Mouse (Mus musculus): Measurements from ENCODE around the gene Crygc.

Crygc gene

DNA sequence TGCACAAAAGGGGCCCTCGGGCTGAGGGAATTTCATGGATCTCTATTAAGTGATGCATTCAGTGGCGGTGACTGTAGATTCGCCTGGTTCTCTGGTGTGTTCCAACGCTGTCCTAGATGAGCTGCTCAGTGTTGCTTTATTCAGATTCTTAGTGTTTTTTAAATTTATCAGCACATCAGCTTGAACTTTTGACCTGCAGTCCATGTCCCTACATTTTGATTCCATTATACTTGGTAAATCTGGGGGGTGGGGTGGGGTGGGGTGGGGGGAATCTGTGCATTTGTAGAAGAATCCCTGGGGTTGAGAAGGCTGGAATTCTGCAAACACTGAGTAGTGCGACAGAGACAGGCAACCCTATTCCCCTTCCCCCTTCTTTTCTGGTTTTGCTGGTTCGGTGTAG, at the start of gene Crygc:
TSS of gene Crygc (minus strand) at position 101 of the 400 bp plus-strand sequence.
- DNase-seq = no peak

DNA sequence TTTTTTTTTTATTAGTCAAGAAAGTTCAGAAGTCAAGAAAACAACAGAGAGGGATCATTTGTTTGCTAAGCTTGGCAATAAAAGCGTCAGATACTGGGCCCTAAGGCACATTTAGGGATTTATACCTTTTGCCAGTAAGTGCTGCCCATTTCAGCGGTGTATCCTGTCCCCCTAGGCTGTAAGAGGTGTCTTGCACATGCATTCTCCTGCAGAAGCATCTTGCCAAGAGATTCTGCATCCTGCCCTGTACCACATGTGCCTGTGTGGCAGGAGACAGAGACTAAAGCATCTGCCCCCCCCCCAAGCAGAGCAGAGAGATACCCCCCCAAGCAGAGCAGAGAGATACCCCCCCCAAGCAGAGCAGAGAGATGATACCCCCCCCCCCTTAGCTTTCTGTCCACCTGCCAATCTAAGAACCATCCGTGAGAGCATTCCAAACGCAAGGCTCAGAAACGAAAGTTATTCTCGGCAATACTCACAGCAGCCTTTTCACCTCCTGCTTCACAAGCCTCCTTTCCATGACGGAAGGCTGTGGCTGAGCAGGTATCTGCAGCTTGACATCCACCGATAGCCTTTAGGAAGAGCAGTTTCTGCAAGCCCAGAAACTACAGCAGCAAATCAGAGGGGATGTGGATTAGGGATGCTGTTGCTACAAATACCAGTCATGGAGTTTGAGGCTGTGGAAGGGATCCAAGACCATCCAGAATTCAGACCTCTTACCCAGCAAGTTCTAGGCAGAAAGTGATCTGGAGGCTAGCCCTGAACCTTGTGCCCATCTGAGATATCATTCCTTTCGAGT, 49.3 kb upstream of the Crygc start, which contains the start of gene D630023F18Rik:
TSS of gene D630023F18Rik (minus strand) at position 641 of the 799 bp plus-strand sequence.
- DNase-seq = no peak

DNA sequence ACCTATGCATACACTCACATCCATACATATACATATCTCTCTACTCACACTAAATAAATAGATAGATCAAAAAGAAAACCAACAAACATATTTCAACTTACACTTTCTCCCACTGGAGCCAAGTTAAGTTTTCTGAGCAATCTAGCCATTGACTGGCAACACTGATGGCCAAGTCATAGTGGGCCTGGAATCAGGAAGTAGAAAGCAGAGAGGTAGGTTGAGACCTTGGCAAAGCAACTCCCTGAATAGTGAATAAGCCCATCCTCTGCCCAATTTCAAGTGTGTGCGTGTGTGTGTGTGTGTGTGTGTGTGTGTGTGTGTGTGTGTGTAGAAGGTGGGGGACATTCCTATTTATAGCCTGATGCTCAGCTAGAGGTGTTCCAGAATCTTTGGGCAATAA, 45.9 kb upstream of the Crygc start, which contains the start of gene Gm28845:
TSS of gene Gm28845 (minus strand) at position 121 of the 400 bp plus-strand sequence.
- no peak for DNase-seq

DNA sequence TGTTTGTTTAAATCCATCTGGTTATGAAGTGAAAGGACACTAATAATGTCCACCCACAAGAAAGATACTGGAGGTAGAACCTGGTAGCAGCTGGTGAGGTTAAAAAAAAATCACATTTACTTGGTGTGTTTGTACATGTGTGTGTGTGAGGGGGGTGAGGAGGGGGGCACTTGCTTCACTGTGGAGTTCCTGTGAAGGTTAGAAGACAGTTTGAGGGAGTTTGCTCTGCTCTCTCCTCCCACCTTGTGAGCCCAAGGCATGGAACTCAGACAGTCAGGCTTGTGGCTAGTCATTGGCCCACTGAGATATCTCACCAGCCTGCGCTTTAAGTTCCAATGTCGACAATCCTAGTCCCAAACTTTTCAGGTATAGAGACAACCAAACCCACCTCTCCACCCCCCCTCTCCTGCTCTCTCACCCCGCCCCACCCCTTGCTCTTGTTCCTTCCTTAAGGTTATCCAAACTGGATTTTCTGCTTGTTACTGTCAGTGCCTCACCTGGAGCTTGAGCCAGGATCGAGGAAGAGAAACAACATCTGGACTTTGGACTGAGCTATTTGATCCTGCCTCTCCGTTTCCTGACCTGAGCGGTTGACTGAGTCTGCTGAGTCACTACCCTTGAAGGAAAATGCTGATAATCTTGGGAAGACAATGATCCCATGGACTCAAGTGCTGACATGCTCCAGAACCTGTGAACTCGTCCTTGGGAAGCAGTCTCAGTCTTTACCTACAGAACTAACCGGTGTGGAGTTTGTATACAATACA, 44.8 kb upstream of the Crygc start:
- peak; percentile 86 for DNase-seq

DNA sequence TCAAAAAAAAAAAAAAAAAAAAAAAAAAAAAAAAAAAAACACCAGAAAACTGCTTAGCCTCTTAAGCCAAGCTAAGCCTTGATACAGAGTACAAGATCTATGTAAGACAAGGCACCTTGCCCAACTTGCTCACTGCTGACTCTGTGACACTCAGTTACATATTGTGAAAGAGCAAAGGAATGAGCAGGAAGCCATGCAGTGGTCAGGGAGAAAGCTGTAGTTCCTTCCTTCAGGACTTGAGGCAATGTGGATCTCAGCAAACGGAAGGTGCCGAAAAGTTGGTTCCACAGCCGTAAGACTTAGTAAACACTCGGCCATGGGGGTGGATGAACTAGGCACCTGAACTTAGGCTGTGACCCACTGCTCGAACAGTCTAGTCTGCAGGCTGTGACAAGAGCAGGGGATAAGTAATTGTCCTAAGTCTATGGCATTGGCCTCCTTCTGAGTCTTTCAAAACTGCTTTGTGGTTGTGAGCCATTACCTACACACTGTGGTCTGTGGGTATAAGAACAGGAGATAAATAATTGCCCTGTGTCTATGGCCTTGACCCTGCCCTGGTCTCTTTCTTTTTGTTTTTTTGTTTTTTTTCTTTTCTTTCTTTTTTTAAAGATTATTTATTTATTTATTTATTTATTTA, 40.2 kb upstream of the Crygc start:
- DNase-seq = no peak

DNA sequence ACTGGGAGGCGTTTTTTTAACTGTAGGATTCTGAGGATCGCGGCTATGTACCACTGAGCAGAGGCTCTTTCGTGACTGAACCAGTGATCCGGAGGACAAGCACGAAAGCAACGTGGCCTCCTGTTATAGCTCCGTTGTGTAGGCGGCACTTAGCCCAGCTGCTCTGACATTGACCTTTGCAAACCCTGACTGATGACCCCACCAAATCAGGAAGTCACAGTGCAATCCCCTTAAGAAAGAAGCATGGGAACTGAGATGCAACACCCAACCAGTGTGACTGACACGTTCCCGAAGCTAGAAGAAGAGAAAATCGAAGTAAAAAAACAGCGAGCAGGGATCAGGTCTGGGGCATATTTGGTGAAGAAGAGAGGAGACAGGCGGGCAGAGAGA, 39.3 kb upstream of the Crygc start:
- peak; percentile 45 for DNase-seq

DNA sequence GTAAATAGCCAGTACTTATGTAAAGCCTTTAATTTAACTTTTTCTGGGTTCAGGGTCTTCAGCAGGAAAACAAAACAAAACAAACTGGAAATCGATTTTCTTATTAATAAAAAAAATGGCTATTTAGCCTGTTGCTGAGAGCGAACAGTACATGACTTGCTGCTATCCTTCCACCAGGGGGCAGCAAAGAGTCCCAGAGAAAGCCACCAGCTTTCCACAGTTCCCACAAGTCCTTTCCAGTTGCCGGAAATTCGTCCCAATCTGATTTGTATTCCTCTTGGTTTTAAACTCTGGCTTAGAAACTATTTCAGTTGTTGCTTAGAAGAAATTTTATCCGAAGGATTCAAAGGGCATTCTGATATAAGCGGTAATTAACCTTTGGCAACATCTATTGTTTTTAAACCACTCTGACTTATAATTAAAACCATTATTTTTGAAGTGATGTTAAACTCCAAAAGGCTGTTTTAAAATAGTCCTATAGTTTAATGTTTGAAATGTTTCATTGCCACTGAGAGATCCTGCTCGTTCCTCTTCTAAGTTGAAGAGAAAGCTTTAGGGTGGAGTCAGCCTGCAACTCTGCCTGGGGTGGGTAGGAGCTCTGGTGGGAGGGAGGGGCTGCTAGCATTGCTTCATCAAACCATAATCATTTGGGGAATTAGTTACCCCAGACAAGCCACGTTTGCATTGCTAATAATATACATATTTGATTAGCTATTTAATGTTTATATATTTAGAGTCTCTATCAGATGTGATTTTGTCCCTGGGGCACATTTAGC, 38.7 kb upstream of the Crygc start:
- DNase-seq = peak; percentile 55

DNA sequence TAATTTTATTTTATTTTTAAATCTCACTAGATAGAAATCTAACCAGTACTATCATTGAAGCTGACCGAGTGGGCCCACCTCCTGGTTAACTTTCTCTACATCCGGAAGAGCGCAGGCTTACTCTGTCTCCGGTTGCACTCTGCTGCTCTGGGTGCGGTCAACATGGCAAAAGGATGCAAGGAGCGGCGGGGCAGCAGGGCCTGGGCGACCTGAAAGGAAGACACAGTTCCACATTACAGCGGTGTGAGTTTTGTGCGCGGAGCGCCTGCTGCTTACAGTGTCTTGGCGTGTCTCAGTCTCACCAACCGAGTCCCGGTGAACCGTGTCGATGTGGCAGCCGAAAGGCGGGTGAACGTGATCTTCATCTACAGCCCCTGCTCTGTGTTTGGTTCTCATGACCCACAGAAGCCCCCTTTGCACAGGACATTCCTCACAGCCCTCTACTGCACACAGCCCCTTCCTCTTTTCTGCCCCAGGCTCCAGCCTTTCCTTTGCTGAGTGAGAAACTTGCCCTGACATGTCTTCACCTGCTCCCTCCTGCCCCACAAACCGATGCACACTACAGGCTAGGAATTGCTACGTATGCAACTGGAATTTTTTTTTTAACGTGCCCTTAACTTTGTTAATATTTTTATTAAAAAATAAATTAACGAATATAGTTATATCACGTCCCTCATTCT, 36.4 kb upstream of the Crygc start:
- DNase-seq = no peak

DNA sequence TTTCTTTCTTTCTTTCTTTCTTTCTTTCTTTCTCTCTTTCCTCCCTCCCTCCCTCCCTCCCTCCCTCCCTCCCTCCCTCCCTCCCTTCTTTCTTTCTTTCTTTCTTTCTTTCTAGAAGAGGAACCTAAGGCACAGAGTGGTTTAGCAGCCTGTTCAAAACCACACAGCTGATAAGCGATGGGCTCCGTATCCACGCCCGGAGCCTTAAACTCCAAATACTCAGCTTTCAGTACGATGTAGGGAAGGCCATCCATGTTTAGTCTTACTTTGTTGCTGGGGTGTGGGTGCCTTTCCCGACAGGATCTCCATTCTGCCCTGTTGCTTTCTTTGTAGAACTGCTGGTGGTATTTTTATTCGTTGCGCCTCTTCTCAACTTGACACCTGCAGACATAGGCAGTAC, 35.7 kb upstream of the Crygc start:
- no peak for DNase-seq

DNA sequence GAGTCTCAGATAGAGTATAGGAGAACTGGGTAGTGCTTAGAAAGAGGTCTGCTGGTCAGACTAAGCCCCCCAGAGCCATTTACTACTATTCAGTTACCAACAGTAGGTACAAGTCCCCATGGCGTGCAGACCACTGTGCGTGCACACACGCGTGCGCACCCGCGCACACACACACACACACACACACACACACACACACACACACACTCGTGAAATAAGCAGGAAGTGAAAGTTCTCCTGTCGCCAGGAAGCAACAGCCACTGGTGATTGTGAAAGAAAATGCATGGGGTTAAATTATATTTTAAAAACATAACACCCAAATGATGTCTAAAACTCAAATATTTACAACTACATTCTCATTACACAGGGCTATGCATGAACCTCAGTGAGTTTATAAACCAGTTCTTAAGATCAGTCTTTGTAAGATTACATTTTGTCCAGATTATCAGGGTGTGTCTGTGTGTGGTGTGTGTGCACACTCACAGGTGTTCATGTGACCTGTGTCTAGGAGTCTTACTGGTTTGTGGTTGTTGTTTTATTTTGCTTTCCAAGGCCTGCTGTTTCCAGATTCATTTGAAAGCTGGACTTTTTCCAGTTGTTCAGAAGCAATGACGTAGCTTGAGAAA, 34.3 kb upstream of the Crygc start:
- DNase-seq = no peak

DNA sequence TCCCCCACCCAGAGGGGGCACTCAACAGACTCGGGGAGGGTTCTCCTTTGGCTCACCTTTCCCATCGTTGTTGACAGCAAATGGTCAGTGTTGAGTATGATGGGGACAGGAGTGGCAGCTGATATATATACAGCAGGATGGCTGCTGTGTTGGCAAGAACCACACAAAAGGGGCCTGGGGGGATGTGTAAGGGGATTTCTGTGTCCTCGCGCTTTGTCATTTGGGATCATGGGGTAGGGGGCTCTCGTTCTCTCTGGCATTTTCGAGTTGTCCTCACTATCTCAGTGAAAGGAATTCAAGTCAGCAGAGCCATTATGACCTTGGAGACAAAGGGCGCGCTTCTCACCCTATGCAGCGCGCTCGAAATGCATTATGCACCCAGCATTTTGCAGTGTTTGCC, 29.8 kb upstream of the Crygc start, which contains the start of gene Cryga:
TSS of gene Cryga (minus strand) at position 101 of the 400 bp plus-strand sequence.
- DNase-seq = no peak

DNA sequence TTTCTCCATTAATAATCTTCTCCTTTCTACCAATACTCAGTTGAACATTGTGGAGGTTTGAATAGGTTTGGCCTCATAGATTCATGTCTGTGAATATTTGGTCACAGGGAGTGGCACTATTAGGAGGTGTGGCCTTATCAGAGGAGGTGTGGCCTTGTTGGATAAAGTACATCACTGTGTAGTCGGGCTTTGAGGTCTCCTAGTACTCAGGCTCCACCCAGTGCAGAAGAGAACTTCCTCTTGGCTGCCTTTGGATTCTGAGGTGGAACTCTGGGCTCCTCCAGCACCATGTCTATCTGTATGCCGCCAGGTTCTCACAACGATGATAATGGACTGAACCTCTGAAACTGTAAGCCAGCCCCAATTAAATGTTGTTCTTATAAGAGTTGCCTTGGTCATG, 23.5 kb upstream of the Crygc start:
- DNase-seq = no peak

DNA sequence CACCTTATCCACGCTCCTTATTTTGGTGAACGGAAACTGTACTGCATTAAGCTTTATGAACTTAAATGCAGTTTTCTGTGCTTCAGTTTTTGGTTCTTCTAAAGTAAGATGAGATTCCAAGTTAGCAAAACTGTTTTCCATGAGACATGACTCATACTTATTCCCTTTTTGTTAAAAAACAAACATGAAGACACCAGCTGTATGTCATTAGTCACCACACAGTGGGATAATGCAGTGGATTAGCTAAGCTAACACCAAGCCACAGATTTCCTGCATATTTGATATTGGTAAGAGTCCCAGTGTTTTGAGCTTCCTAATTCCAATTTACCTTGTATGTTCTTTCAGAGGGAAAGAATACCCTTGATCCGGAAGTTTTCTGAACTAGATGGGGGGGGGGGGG, 18.1 kb upstream of the Crygc start:
- no peak for DNase-seq

DNA sequence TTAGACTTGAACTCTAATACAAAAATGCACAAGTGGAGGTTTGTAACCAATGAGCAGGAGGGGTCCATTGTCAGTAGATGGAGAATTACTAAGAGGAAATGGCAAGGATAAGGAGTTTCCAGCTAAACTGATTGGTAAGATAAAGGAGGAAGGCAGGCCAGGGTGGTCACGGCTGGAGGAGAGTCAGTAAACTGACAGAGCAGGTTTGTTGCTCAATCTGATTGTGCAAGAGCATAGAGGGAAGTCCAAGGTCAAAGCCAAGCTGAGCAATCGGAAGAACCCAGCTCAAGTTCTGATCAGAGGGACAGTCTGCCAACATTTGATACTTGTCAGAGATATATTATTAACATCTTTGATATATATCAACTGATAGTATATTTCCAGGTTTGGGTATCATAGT, 16.9 kb upstream of the Crygc start:
- DNase-seq = no peak

DNA sequence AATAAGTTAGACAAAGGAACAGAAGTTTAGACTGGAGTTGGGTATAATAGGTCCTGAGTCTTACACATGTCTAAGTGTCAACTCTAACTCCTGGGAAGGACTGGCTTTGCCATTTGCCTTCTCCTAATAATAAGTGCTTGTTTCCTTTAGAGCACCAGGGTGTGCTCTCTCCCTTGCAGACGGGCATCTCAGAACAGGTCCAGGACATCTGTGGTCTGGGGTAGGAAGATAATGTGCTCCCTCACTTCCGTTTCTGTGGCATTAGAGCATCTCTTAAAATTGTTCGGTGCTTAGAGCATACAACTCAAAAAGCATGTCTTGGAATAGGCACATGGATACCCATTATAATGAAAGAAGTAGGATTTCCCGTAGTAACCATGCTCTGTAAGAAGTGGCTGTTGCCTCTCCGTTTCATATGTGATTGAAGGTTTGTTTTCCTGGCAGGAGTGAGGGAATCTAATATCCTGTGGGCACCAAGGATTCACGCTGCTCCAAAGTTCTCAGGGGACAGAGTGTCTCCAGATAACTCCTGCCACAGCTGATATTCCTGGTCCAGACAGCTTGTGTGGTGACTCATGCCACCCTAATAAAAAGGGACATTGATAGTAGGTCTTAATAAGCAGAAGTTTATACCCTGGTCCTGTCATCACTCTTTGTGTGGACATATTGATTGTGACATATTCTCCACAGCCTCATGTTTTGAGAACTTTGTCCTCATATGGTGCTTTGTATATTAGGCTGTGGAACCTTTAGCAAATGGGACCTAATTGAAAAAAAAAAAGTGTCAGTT, 15.3 kb upstream of the Crygc start:
- no peak for DNase-seq

DNA sequence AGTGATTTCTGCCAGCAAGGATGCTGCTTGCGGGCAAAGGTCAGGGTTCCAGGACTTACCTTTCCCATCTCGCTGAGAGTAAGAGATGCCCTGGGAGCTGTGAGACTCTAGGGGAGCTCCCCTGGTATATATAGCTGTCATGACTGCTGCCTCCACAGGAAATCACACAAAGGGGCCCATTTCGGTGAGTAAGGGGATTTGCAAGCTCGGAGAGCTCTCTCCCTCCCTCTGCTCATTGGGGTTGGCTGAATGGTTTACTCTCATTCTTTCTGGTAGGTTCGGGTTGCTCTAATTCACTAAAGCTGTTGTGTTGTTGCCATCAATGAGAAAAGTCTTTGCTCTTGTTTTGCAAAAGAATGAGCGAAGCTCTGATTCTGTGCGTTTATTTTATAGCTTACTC, 8.7 kb upstream of the Crygc start, which contains the start of gene Crygb:
TSS of gene Crygb (minus strand) at position 101 of the 400 bp plus-strand sequence.
- no peak for DNase-seq

DNA sequence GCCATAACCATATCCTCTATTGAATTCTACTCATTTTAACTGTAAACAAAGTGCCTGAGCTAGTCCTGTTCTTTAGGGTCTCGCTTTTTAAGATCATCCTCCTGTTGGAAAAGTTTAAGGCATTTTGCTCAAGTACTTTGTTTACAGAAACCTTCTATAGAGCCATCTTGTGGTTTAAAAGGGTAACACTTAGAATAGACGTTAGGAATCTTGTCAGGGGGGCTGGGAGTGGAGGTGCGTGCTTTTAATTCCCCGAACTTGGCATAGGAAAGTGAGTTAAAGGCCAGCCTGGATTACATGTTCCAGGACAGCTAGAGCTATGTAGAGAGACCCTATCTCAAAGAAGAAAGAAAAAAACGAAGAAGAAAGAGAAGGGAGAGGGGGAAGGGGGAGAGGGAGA, 2.1 kb upstream of the Crygc start:
- no peak for DNase-seq

DNA sequence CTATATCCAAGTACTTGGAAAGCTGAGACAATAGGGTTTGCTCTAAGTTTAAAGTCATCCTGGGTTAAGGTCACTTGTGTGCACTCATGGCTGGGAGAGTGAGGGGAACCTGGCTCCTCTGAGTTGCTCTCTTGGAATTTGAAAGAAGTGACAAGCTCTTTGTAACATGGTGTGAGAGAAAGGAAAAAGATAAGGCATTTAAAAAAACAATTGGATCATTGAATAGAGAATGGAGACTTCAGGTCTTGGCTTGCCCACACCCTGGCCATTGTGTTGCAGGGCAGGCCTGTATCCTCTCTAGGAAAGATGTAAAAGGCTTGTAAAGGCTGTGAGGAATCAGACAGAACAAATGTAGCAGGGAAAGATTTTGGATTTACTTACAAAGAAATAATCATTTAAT, 5.6 kb downstream of the Crygc start:
- DNase-seq = no peak

DNA sequence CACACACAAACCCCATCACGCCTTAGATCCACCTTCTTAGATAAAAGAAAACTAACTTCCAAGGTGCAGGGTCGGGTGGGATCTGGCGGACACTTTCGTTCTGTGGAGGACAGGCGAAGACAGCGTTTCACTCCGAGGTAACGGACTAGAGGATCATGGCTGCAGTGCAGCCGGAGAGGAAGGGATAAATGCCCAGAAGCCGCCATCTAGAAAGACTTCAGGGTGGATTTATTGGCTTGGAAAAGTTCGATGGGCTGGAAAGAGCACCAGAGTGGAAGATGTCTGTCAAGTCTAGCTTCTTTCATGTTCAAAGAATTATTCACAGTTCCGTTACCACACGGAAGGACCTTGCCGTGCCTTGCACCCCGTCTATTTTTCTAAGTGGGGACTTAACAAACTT, 9.3 kb downstream of the Crygc start:
- DNase-seq = no peak

DNA sequence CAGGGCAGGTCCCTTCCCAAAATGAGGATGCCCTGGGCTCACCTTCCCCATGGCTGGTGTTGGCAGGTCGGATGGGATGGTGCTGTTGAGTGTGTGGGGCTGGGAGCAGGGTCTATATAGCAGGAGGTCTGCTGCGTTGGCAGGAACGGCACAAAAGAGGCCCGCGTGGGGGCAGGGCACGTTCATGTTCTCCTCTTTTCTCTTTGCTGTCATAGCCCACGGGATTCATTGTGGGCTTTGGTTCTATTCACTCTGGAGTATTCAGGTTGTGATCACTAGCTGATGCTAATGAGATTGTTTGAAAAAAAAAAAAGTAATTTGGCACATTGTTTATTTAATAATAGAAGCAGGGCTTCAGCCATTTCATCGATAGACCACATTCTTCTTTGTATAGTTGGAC, 10.1 kb downstream of the Crygc start, which contains the start of gene Crygd:
TSS of gene Crygd (minus strand) at position 101 of the 400 bp plus-strand sequence.
- no peak for DNase-seq

DNA sequence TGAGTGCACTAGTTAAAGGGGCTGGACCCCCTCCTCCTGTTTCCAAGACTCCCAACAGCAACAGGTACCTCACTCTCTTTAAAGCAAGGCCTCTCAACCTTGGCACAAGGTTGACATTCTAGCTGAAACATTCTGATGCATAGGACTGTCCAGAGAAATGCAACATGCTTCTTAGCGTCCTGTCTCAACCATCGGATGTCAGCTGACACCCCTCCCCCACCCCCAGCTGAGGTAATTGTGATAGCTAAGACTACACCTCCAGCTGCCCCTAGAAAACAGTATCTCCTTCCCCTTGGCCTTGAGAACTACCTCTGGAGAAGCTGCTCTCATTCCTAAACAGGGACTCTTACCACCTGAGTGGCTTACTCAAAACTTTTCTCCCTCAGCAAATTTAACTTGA, 21.3 kb downstream of the Crygc start:
- no peak for DNase-seq

Measured in kidney, adult 11 months (tissue).